Mouse (Mus musculus): Measurements from ENCODE around the gene Il12rb2. TPM values are rescaled to one million over a fixed set of nuclear protein-coding genes. Genes with fewer than 3 reads are reported as not detected.

Gene Il12rb2
- 0.10 and 0.11 TPM in 2 replicates for polyA plus RNA-seq (2012; ENCODE audit: low replicate concordance)

GRCm38 (mm10) chr6:67375982-67376391 lies at the start of gene Il12rb2:
Gene Il12rb2 (minus strand): TSS chr6:67376188.

Other genes with a start within 250 kb of the Il12rb2 start
- gene Serbp1, start 138.0 kb downstream of the Il12rb2 start, polyA plus RNA-seq (2012; ENCODE audit: low replicate concordance): 1,124 and 1,129 TPM in 2 replicates
- gene Il23r, start 115.7 kb upstream of the Il12rb2 start, polyA plus RNA-seq (2012; ENCODE audit: low replicate concordance): not detected in 2 replicates
- gene Tacstd2, start 159.6 kb upstream of the Il12rb2 start, polyA plus RNA-seq (2012; ENCODE audit: low replicate concordance): 0.23 and 0.36 TPM in 2 replicates

All from leukemia stem cell, adult 10-12 weeks (primary cell).